Mouse (Mus musculus): Measurements from ENCODE around the gene Rbm17.

DNA sequence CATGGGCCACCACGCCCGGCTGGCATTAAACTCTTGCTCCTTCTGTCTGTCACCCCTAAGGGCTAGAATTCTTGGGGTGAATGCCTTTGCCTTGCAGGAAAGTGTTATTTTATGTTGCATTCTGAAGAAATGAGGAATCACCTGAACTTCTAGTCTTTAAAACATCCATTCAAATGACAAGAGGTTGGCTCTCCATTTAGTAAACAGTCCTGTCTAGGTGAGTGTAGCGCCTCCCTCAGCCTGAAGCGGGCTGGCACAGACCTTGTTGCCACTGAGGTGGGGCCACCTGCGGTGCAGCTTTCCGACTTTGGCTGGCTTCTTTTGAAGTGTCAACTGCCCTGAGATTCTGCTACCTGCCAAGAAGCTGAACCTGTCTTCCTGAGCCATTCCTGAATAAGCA, 48.6 kb downstream of the Rbm17 start:
- TF ChIP-seq CTCF (IDR thresholded peaks at IDR 0.05; ENCODE audit: low read depth, low read length): no peak
- no peak for TF ChIP-seq POLR2A (IDR thresholded peaks at IDR 0.05; ENCODE audit: extremely low read depth, insufficient read depth, low read length)
